Mouse (Mus musculus): ENCODE measurements around the gene Gnai2. TPM values are rescaled to one million over a fixed set of nuclear protein-coding genes. Genes with fewer than 3 reads are reported as not detected.
A peak's percentile ranks its signal among the peaks of the same experiment; 100 is the strongest.

The Gnai2 gene
- polyA plus RNA-seq, 1 experiment, result 499 TPM

- H3ac ChIP-seq (ENCODE audit: control insufficient read depth, insufficient read length), result no peak overlapping the region
- H3K27me3 ChIP-seq (ENCODE audit: control insufficient read depth, insufficient read depth, insufficient read length), result no peaks in the 10 kb centered on the region
- H3K4me3 ChIP-seq, result no peak overlapping the region
- TF ChIP-seq MAX (IDR thresholded peaks at IDR 0.05; ENCODE audit: low read depth) (no peak), MYOG (IDR thresholded peaks at IDR 0.05; ENCODE audit: control insufficient read depth in 1 of 3, insufficient read depth in 1 of 3, insufficient read length in 2 of 3, low read depth in 2 of 3) (no peak), SRF (IDR thresholded peaks at IDR 0.05; ENCODE audit: control insufficient read depth, insufficient read length, low read depth) (no peak), REST (IDR thresholded peaks at IDR 0.05; ENCODE audit: insufficient read depth, insufficient read length) (no peak), POLR2AphosphoS2 (IDR thresholded peaks at IDR 0.05; ENCODE audit: insufficient read length, low read depth) (no peak), USF1 (IDR thresholded peaks at IDR 0.05; ENCODE audit: low read depth) (no peak), POLR2A (IDR thresholded peaks at IDR 0.05; ENCODE audit: insufficient read length, low read depth) (no peak), TCF12 (IDR thresholded peaks at IDR 0.05; ENCODE audit: insufficient read depth, poor library complexity, severe bottlenecking) (no peak), MYOD1 (IDR thresholded peaks at IDR 0.05; ENCODE audit: control insufficient read depth in 1 of 3, insufficient read length in 2 of 3, low read depth in 2 of 3) (no peak), CEBPB (IDR thresholded peaks at IDR 0.05; ENCODE audit: insufficient read depth, poor library complexity, severe bottlenecking) (no peak), TCF3 (IDR thresholded peaks at IDR 0.05; ENCODE audit: insufficient read length, low read depth) (no peak), E2F4 (IDR thresholded peaks at IDR 0.05; ENCODE audit: insufficient read depth) (no peak)
- H3K36me3 ChIP-seq (ENCODE audit: control insufficient read depth, insufficient read depth), result no peaks in the 10 kb centered on the region
- no peaks in the 10 kb centered on the region for H3K79me2 ChIP-seq (ENCODE audit: control insufficient read depth, insufficient read depth)
- H3K4me2 ChIP-seq (ENCODE audit: low read depth), result no peak overlapping the region
Observed at GRCm38 (mm10) chr9:107648767-107649166, 13.6 kb upstream of the Gnai2 start.

- no peaks in the 10 kb centered on the region for H3K79me2 ChIP-seq (ENCODE audit: control insufficient read depth, insufficient read depth)
- TF ChIP-seq POLR2AphosphoS2 (IDR thresholded peaks at IDR 0.05; ENCODE audit: insufficient read length, low read depth) (no peak), MYOD1 (IDR thresholded peaks at IDR 0.05; ENCODE audit: control insufficient read depth in 1 of 3, insufficient read length in 2 of 3, low read depth in 2 of 3) (no peak), POLR2A (IDR thresholded peaks at IDR 0.05; ENCODE audit: insufficient read length, low read depth) (no peak), TCF12 (IDR thresholded peaks at IDR 0.05; ENCODE audit: insufficient read depth, poor library complexity, severe bottlenecking) (no peak), E2F4 (IDR thresholded peaks at IDR 0.05; ENCODE audit: insufficient read depth) (no peak), TCF3 (IDR thresholded peaks at IDR 0.05; ENCODE audit: insufficient read length, low read depth) (no peak), SRF (IDR thresholded peaks at IDR 0.05; ENCODE audit: control insufficient read depth, insufficient read length, low read depth) (no peak), MYOG (IDR thresholded peaks at IDR 0.05; ENCODE audit: control insufficient read depth in 1 of 3, insufficient read depth in 1 of 3, insufficient read length in 2 of 3, low read depth in 2 of 3) (no peak), MAX (IDR thresholded peaks at IDR 0.05; ENCODE audit: low read depth) (no peak)
- H3ac ChIP-seq (ENCODE audit: control insufficient read depth, insufficient read length), result no peak overlapping the region
- no peaks in the 10 kb centered on the region for H3K27me3 ChIP-seq (ENCODE audit: control insufficient read depth, insufficient read depth, insufficient read length)
- H3K4me2 ChIP-seq (ENCODE audit: low read depth), result no peak overlapping the region
- no peak overlapping the region for H3K4me3 ChIP-seq
- no peaks in the 10 kb centered on the region for H3K36me3 ChIP-seq (ENCODE audit: control insufficient read depth, insufficient read depth)
Observed at GRCm38 (mm10) chr9:107646975-107647374, 11.8 kb upstream of the Gnai2 start.

- Histone ChIP-seq H3K27me3 (ENCODE audit: control insufficient read depth, insufficient read depth, insufficient read length) (no peaks in the 10 kb centered on the region), H3K4me2 (ENCODE audit: low read depth) (peak overlapping the region; percentile 96), H3K4me3 (peak overlapping the region; percentile 26), H3K36me3 (ENCODE audit: control insufficient read depth, insufficient read depth) (no peaks in the 10 kb centered on the region), H3K79me2 (ENCODE audit: control insufficient read depth, insufficient read depth) (no peaks in the 10 kb centered on the region), H3ac (ENCODE audit: control insufficient read depth, insufficient read length) (no peak overlapping the region)
- TF ChIP-seq SRF (IDR thresholded peaks at IDR 0.05; ENCODE audit: control insufficient read depth, insufficient read length, low read depth), result no peak
- TF ChIP-seq MYOG (IDR thresholded peaks at IDR 0.05; ENCODE audit: control insufficient read depth in 1 of 3, insufficient read depth in 1 of 3, insufficient read length in 2 of 3, low read depth in 2 of 3), result no peak
- TF ChIP-seq POLR2AphosphoS2 (IDR thresholded peaks at IDR 0.05; ENCODE audit: insufficient read length, low read depth), result no peak
- no peak for TF ChIP-seq MAX (IDR thresholded peaks at IDR 0.05; ENCODE audit: low read depth)
- TF ChIP-seq USF1 (IDR thresholded peaks at IDR 0.05; ENCODE audit: low read depth), result no peak
- no peak for TF ChIP-seq CEBPB (IDR thresholded peaks at IDR 0.05; ENCODE audit: insufficient read depth, poor library complexity, severe bottlenecking)
- no peak for TF ChIP-seq REST (IDR thresholded peaks at IDR 0.05; ENCODE audit: insufficient read depth, insufficient read length)
- TF ChIP-seq POLR2A (IDR thresholded peaks at IDR 0.05; ENCODE audit: insufficient read length, low read depth), result no peak
- no peak for TF ChIP-seq TCF3 (IDR thresholded peaks at IDR 0.05; ENCODE audit: insufficient read length, low read depth)
- TF ChIP-seq MYOD1 (IDR thresholded peaks at IDR 0.05; ENCODE audit: control insufficient read depth in 1 of 3, insufficient read length in 2 of 3, low read depth in 2 of 3), result no peak
- no peak for TF ChIP-seq E2F4 (IDR thresholded peaks at IDR 0.05; ENCODE audit: insufficient read depth)
- no peak for TF ChIP-seq TCF12 (IDR thresholded peaks at IDR 0.05; ENCODE audit: insufficient read depth, poor library complexity, severe bottlenecking)
Observed at GRCm38 (mm10) chr9:107645577-107645976, 10.4 kb upstream of the Gnai2 start.

GRCm38 (mm10) chr9:107645153-107645510 lies 10.0 kb upstream of the Gnai2 start:
- Histone ChIP-seq H3K79me2 (ENCODE audit: control insufficient read depth, insufficient read depth) (no peaks in the 10 kb centered on the region), H3K4me3 (peak overlapping the region; percentile 26), H3K36me3 (ENCODE audit: control insufficient read depth, insufficient read depth) (no peaks in the 10 kb centered on the region), H3K27me3 (ENCODE audit: control insufficient read depth, insufficient read depth, insufficient read length) (no peaks in the 10 kb centered on the region), H3ac (ENCODE audit: control insufficient read depth, insufficient read length) (no peak overlapping the region), H3K4me2 (ENCODE audit: low read depth) (peak overlapping the region; percentile 96)
- TF ChIP-seq SRF (IDR thresholded peaks at IDR 0.05; ENCODE audit: control insufficient read depth, insufficient read length, low read depth) (no peak), REST (IDR thresholded peaks at IDR 0.05; ENCODE audit: insufficient read depth, insufficient read length) (no peak)

GRCm38 (mm10) chr9:107644495-107645152 lies 9.5 kb upstream of the Gnai2 start:
- Histone ChIP-seq H3ac (ENCODE audit: control insufficient read depth, insufficient read length) (no peak overlapping the region), H3K79me2 (ENCODE audit: control insufficient read depth, insufficient read depth) (no peaks in the 10 kb centered on the region), H3K4me2 (ENCODE audit: low read depth) (peak overlapping the region; percentile 96), H3K4me3 (peak overlapping the region; percentile 26), H3K36me3 (ENCODE audit: control insufficient read depth, insufficient read depth) (no peaks in the 10 kb centered on the region), H3K27me3 (ENCODE audit: control insufficient read depth, insufficient read depth, insufficient read length) (no peaks in the 10 kb centered on the region)
- TF ChIP-seq CEBPB (IDR thresholded peaks at IDR 0.05; ENCODE audit: insufficient read depth, poor library complexity, severe bottlenecking), result no peak
- TF ChIP-seq MYOD1 (IDR thresholded peaks at IDR 0.05; ENCODE audit: control insufficient read depth in 1 of 3, insufficient read length in 2 of 3, low read depth in 2 of 3), result no peak
- peak; percentile 52 for TF ChIP-seq E2F4 (IDR thresholded peaks at IDR 0.05; ENCODE audit: insufficient read depth)
- TF ChIP-seq TCF3 (IDR thresholded peaks at IDR 0.05; ENCODE audit: insufficient read length, low read depth), result no peak
- TF ChIP-seq MYOG (IDR thresholded peaks at IDR 0.05; ENCODE audit: control insufficient read depth in 1 of 3, insufficient read depth in 1 of 3, insufficient read length in 2 of 3, low read depth in 2 of 3), result no peak
- TF ChIP-seq MAX (IDR thresholded peaks at IDR 0.05; ENCODE audit: low read depth), result no peak
- no peak for TF ChIP-seq TCF12 (IDR thresholded peaks at IDR 0.05; ENCODE audit: insufficient read depth, poor library complexity, severe bottlenecking)
- no peak for TF ChIP-seq USF1 (IDR thresholded peaks at IDR 0.05; ENCODE audit: low read depth)
- no peak for TF ChIP-seq REST (IDR thresholded peaks at IDR 0.05; ENCODE audit: insufficient read depth, insufficient read length)
- TF ChIP-seq POLR2A (IDR thresholded peaks at IDR 0.05; ENCODE audit: insufficient read length, low read depth), result peak; percentile 23
- peak; percentile 53 for TF ChIP-seq POLR2AphosphoS2 (IDR thresholded peaks at IDR 0.05; ENCODE audit: insufficient read length, low read depth)
- TF ChIP-seq SRF (IDR thresholded peaks at IDR 0.05; ENCODE audit: control insufficient read depth, insufficient read length, low read depth), result no peak

Measured in myocyte (in vitro differentiated cells).